Mouse (Mus musculus) cerebellum, adult 2 months (tissue): ENCODE data around the gene Ttyh3.

Experiments
- CTCF ChIP-seq: fragments of 200-500 bp; IDR thresholded peaks from 2 replicates; pipeline ENCODE4 v1.5.1; 2011; ENCODE audit warnings: low read depth, mild to moderate bottlenecking, control low read depth, low read length, moderate library complexity, borderline replicate concordance; ENCODE audit not compliant: insufficient read depth
- POLR2A ChIP-seq: fragments of 200-500 bp; IDR thresholded peaks from 2 replicates; pipeline ENCODE4 v1.6.1; 2011; ENCODE audit warnings: low read length, control low read depth, borderline replicate concordance; ENCODE audit not compliant: insufficient read depth

GRCm38 (mm10) chr5:140575381-140575866 lies 73.4 kb downstream of the Ttyh3 start:
- TF ChIP-seq POLR2A (no peak), CTCF (no peak)
